Comparison of ENCODE assay signal across 1 mouse cellular context in genomic region chr4:59259806-59260205, GRCm38 (mm10).
A peak's percentile ranks its signal among the peaks of the same experiment; 100 is the strongest.
TF ChIP-seq lines count a peak whose summit lies in the region.

No protein-coding gene starts in this region.

TF ChIP-seq in MEL, 35 proteins besides CTCF, POLR2A, EP300 and RAD21 (continued from another document):
- TF ChIP-seq KAT2A (conservative IDR thresholded peaks at IDR 0.05; ENCODE audit: low read depth, low read length) (no peak), MEF2A (IDR thresholded peaks at IDR 0.05; ENCODE audit: extremely low read depth, insufficient replicate concordance, low read depth, low read length, poor library complexity, severe bottlenecking) (no peak), NELFE (IDR thresholded peaks at IDR 0.05; ENCODE audit: low read depth, low read length) (no peak), ETS1 (IDR thresholded peaks at IDR 0.05; ENCODE audit: low read depth, low read length) (0 out of 2 replicates have a peak, but pooled peaks have one; percentile 15), USF2 (IDR thresholded peaks at IDR 0.05; ENCODE audit: borderline replicate concordance in 1 of 2, insufficient read depth in 1 of 2, low read depth in 1 of 2, low read length in 2 of 2) (no peak), ZC3H11A (IDR thresholded peaks at IDR 0.05; ENCODE audit: low read depth, low read length) (no peak), RCOR1 (IDR thresholded peaks at IDR 0.05; ENCODE audit: low read depth, low read length) (no peak), USF1 (IDR thresholded peaks at IDR 0.05; ENCODE audit: low read depth, low read length) (peak; percentile 49; the same call in 1 of the 2 replicates), POLR2AphosphoS2 (IDR thresholded peaks at IDR 0.05; ENCODE audit: low read length) (no peak)
